Mouse (Mus musculus) WW6 (cell line): ENCODE measurements around the gene Itgb1bp2.
A peak's percentile ranks its signal among the peaks of the same experiment; 100 is the strongest.
"Not testable (repeated sequence)": the region's sequence is repeated elsewhere in the genome, so short reads cannot be mapped to it uniquely, and the experiment has no call there.

Source experiments
- DNase-seq: peaks from one replicate; pipeline ENCODE4 v3.0.0-alpha.2; 2013; ENCODE audit warnings: low read depth, low spot score

The Itgb1bp2 gene

DNA sequence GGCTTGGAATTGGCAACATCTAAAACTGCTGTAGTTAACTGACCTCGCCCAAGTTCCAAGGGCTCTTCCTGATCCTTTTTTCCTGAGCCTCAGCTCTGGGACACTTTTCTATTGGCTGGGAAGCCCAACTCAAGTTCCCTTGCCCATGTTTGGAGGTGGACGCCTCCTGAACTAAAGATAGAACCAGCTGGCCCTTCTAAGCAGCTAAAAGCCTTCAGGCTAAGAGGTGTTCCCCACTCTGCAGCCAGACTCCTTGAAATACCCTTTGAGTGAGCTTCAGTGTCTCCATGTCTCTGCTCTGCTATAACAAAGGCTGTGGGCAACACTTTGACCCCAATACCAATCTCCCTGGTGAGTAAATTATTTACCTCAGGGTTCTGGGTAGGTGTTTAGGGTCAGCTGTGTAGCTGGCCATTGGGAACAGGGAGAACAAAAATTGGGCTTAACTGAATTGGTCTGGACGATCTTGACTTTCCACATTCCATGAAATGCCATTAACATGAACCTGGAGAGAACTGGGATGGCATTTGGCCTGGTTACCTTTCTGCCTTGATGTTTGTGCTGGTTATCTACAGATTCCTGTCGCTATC is at the start of gene Itgb1bp2:
Gene Itgb1bp2, plus strand, starts transcription at position 203 of the 590 bp plus-strand sequence.
- DNase-seq = no peak

GRCm38 (mm10) chrX:101418946-101419724 is 29.8 kb upstream of the Itgb1bp2 start:
- DNase-seq = no peak

DNA sequence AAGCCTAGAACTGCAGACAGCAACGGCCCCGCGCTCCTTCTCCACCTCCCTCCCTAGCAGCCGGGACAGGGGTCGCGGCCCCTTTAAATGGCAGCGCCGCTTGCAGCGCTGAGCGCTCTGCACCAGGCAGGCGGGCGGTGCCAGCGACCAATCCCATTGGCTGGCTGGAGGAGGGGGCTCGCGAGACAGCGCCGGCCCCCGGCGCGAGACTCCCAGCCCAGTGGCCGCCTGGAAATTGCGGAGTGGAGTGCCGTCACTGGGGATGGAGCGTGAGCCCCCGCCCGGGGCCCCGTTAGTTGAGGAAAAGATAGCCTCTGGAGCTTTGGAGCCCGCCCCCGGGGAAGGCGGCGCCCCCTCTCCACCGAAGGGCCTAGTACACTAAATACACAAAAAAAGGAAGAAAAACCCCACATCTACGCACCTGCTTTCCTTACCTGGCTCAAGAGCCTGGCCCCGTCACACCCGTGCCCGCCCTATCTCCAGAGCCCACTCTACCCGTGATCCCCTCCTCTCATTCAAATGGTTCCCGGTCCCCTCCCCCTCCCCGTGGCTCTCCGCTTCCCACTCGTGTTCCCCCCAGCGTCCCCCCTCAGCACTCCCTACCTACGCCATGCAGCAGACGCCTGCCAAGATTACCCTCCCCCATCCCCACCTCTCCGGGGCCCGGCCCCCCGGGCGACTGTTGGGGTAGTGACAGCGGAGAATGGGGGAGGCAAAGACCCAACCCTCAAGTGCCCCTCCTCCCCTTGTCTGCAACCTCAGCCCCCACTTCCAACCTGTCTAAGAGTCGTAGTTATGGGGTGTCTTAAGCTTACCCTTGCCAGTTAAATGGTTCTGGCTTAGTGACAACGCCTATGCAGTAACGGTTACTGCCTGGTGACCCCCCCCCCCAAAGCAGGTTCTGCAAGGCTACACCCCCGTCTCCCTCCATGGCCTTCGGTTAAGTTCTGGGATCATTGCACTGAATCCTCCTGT is 28.9 kb upstream of the Itgb1bp2 start:
- no peak for DNase-seq

DNA sequence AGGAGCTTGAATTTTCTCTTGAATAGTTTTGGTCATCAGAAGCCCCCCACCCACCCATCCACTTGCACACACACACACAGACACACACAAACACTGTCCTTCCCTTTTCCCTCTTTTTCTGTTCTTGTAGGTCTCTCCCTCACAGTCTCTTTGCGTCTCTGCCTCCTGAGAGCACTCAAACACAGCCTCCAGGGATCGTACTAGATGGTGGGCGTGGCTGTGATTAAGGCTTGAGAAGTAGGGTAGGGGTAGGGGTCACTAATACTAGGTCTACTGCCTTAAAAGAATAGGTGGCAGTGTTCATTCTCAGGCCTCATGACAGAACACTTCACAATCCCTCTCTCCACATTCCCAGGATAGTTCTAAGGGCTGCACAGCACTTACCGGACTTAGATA is 28.2 kb upstream of the Itgb1bp2 start, which contains the start of gene Zmym3:
Gene Zmym3, minus strand, starts transcription at position 150 of the 396 bp plus-strand sequence.
- DNase-seq = no peak

GRCm38 (mm10) chrX:101423462-101423861 is 25.4 kb upstream of the Itgb1bp2 start:
- no peak for DNase-seq

GRCm38 (mm10) chrX:101427774-101428173 is 21.1 kb upstream of the Itgb1bp2 start:
- no peak for DNase-seq

DNA sequence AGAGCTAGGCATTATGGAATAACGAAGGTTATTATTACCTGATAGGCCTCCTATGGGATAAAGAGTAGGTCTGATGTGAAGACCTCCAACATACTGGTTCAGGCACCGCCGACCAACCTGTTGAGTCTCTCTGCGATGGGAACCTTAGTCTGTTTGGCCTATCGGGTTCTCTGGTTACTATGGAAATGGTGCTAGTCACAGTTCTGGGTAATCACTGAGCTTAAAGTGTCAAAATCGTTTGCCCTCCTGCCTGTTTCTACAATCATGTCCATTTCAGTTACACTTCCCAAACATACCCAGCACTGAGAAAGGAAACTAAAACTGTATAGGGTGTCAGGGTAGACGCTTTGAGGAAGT is 20.1 kb upstream of the Itgb1bp2 start:
- no peak for DNase-seq

DNA sequence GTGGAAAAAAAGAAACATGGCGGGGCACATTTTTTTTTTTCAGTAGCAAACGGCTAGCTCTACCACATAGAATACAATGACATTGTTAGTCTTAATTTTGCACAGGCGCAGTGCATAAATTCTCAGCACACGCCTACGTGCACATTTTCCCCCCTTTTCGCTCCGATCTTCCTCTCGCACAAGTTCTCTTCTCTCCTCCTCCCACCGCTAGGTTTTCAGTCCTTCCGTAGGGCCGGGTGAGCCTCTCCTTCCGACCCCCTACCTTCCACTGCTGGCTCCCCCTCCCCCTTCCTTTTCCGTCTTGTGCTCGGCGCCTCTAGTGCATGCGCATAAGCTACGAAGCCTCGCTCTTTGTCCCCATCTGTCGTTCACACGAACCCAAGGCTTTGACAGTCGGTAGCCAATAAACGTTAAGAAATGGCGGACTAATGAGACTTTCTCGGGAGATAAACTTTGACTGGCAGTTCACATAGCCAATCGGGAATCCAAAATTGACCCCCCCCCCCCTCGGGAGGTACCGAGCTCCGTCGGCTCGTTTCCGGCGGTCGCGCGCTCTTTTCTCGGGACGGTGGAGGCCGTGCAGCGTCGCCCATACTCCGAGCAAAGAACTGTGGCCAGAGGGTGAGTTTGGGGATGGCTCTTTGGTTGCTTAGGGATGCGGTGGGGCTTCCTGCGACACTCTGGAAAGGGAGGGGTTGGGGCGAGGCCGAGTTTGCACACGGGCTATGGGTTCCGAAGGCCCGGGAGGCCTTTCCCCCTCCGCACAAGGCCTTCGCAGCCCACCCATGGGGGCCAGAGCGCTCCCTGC is 19.5 kb upstream of the Itgb1bp2 start, which contains the start of gene Nono:
Gene Nono, plus strand, starts transcription at position 177 of the 808 bp plus-strand sequence.
- peak; percentile 83 for DNase-seq

GRCm38 (mm10) chrX:101429976-101430375 is 18.9 kb upstream of the Itgb1bp2 start:
- DNase-seq = no peak

DNA sequence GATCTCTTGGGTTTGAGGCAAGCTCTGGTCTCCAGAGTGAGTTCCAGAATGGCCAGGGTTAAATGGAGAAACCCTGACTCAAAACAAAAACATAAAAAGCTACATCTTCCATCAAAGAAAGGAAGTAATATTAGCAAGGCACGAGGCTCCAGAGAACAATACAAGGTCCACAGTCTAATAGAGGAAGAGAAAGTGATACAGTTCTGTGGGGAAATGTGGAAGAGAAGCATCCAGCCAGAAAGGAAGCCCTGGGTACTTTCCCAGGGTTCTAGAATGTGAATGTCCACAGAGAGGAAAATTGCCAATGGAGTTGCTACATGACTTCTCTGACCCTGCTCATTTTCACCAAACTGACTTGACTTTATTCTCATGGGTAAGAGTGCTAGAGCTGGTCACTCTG is 2.3 kb downstream of the Itgb1bp2 start:
- no peak for DNase-seq

GRCm38 (mm10) chrX:101451591-101451990 is 2.7 kb downstream of the Itgb1bp2 start:
- DNase-seq = no peak

- DNase-seq = no peak
These were observed 23.3 kb downstream of the Itgb1bp2 start for GRCm38 (mm10) chrX:101472202-101472601.

DNA sequence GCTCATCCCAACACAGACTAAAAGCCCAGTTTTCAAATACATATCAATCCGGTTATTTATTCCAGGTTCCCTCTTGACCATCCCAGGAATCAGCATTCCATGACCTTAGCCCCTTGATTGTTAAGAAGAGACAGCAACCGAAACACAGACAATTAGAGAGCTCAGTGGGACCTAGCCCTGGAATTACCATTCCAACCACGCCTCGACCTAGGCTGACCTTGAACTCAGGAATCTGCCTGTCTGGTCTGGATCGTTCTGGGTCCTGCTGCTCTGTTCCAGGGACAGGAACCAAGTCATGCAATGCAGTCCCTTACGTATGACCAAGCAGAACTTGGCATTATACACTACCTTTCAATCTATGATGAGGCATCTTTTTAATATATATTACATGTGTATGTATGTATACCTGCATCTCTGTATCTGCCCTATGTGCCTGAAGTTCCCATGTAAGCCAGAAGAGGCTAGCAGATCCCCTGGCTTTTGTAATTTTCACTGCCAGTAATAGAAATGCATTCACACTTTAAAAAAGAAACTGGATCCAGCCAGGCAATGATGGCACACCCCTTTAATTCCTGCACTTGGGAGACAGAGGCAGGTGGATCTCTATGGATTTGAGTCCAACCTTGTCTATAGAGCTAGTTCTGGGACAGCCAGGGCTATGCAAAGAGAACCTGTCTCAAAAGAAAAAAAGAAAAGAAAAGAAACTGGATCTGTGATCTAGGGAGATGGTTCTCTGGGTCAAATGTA is 32.9 kb downstream of the Itgb1bp2 start:
- DNase-seq = peak; percentile 52

DNA sequence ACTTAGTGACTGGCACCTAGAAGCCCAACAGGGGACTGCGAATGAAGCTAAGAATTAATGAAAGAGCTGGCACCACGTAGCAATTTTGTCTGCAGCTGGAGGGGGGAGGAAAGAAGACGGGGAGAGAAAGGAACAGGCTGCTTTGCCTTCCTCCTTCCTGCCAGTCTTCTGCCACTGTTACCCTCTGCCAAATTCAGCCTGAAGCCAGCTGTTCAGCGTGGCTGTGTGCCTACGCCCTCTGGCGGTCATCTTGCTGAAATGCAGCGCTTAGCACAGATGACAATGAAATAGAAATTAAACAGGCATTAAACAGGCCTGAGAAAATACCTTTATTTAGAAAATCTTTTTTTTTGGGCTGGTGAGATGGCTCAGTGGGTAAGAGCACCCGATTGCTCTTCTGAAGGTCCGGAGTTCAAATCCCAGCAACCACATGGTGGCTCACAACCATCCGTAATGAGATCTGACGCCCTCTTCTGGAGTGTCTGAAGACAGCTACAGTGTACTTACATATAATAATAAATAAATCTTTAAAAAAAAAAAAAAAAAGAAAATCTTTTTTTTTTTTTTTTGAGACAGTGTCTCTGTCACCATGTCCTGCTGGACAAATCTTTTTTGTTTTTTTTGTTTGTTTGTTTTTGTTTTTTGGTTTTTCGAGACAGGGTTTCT is 37.7 kb downstream of the Itgb1bp2 start:
- DNase-seq = not testable (repeated sequence)
